Mouse (Mus musculus): Measurements from ENCODE around the gene Efcab2. TPM values are rescaled to one million over a fixed set of nuclear protein-coding genes. Genes with fewer than 3 reads are reported as not detected.
"Not testable (repeated sequence)": the region's sequence is repeated elsewhere in the genome, so short reads cannot be mapped to it uniquely, and the experiment has no call there.

Gene Efcab2
- polyA plus RNA-seq, 1 experiment from 2014 or later, result 4.9 TPM

- H3K4me2 ChIP-seq (replicated peaks), result peak overlapping the region; percentile 53
- H3K9me3 ChIP-seq (replicated peaks), result no peaks in the 10 kb centered on the region
- H3K9ac ChIP-seq, result peak overlapping the region; percentile 84
- under 1% methylated on average over 23 of the region's 23 CpGs for WGBS
- peak; percentile 82 for ATAC-seq (ENCODE audit: insufficient number of reproducible peaks, low FRiP score, low TSS enrichment, low read depth)
- no peaks in the 10 kb centered on the region for H3K36me3 ChIP-seq
- H3K4me3 ChIP-seq (replicated peaks), result peak overlapping the region; percentile 70
- peaks cover 4% of the 10 kb centered on the region for H3K4me1 ChIP-seq
- no peaks in the 10 kb centered on the region for H3K27me3 ChIP-seq
- H3K27ac ChIP-seq (replicated peaks), result peak overlapping the region; percentile 100
Observed at GRCm38 (mm10) chr1:178405445-178405911, 407 bp upstream of the Efcab2 start.

- H3K4me2 ChIP-seq (replicated peaks), result peak overlapping the region; percentile 53
- peak overlapping the region; percentile 70 for H3K4me3 ChIP-seq (replicated peaks)
- H3K27me3 ChIP-seq, result no peaks in the 10 kb centered on the region
- peak overlapping the region; percentile 84 for H3K9ac ChIP-seq
- no peaks in the 10 kb centered on the region for H3K36me3 ChIP-seq
- peak overlapping the region; percentile 100 for H3K27ac ChIP-seq (replicated peaks)
- no peaks in the 10 kb centered on the region for H3K4me1 ChIP-seq
- no peak for ATAC-seq (ENCODE audit: insufficient number of reproducible peaks, low FRiP score, low TSS enrichment, low read depth)
- 63% methylated on average over 12 of the region's 12 CpGs for WGBS
- no peaks in the 10 kb centered on the region for H3K9me3 ChIP-seq (replicated peaks)
Observed at GRCm38 (mm10) chr1:178406765-178407645, 1.1 kb downstream of the Efcab2 start.

GRCm38 (mm10) chr1:178407651-178408050 lies 1.8 kb downstream of the Efcab2 start:
- WGBS, result 62% methylated on average over 2 of the region's 2 CpGs
- H3K4me2 ChIP-seq (replicated peaks), result no peak overlapping the region
- no peaks in the 10 kb centered on the region for H3K36me3 ChIP-seq
- H3K27me3 ChIP-seq, result no peaks in the 10 kb centered on the region
- H3K4me1 ChIP-seq, result no peaks in the 10 kb centered on the region
- H3K9ac ChIP-seq, result no peak overlapping the region
- H3K4me3 ChIP-seq (replicated peaks), result no peak overlapping the region
- ATAC-seq (ENCODE audit: insufficient number of reproducible peaks, low FRiP score, low TSS enrichment, low read depth), result no peak
- H3K27ac ChIP-seq (replicated peaks), result no peak overlapping the region
- H3K9me3 ChIP-seq (replicated peaks), result no peaks in the 10 kb centered on the region

GRCm38 (mm10) chr1:178408901-178409361 lies 3.0 kb downstream of the Efcab2 start:
- ATAC-seq (ENCODE audit: insufficient number of reproducible peaks, low FRiP score, low TSS enrichment, low read depth), result no peak
- Histone ChIP-seq H3K4me2 (replicated peaks) (no peak overlapping the region), H3K9ac (no peak overlapping the region), H3K9me3 (replicated peaks) (no peaks in the 10 kb centered on the region), H3K4me1 (no peaks in the 10 kb centered on the region), H3K27me3 (no peaks in the 10 kb centered on the region), H3K4me3 (replicated peaks) (no peak overlapping the region), H3K36me3 (no peaks in the 10 kb centered on the region), H3K27ac (replicated peaks) (peak overlapping the region; percentile 7; the same call in 1 of the 2 replicates)
- WGBS, result 53% methylated on average over 4 of the region's 4 CpGs

GRCm38 (mm10) chr1:178413367-178413766 lies 7.5 kb downstream of the Efcab2 start:
- not testable (repeated sequence) for H3K27ac ChIP-seq (replicated peaks); H3K9ac ChIP-seq; H3K4me3 ChIP-seq (replicated peaks); ATAC-seq (ENCODE audit: insufficient number of reproducible peaks, low FRiP score, low TSS enrichment, low read depth); H3K27me3 ChIP-seq; H3K36me3 ChIP-seq; H3K4me2 ChIP-seq (replicated peaks); H3K9me3 ChIP-seq (replicated peaks); H3K4me1 ChIP-seq
- WGBS, result 92% methylated on average over 2 of the region's 2 CpGs

- H3K27ac ChIP-seq (replicated peaks), result no peak overlapping the region
- no peaks in the 10 kb centered on the region for H3K27me3 ChIP-seq
- H3K36me3 ChIP-seq, result no peaks in the 10 kb centered on the region
- H3K4me2 ChIP-seq (replicated peaks), result no peak overlapping the region
- H3K9ac ChIP-seq, result no peak overlapping the region
- no peak for ATAC-seq (ENCODE audit: insufficient number of reproducible peaks, low FRiP score, low TSS enrichment, low read depth)
- H3K9me3 ChIP-seq (replicated peaks), result no peaks in the 10 kb centered on the region
- H3K4me3 ChIP-seq (replicated peaks), result no peak overlapping the region
- no peaks in the 10 kb centered on the region for H3K4me1 ChIP-seq
- WGBS, result 89% methylated on average over 2 of the region's 2 CpGs
Observed at GRCm38 (mm10) chr1:178419608-178420007, 13.7 kb downstream of the Efcab2 start.

- WGBS, result 87% methylated on average over 1 of the region's 1 CpGs
- Histone ChIP-seq H3K4me1 (no peaks in the 10 kb centered on the region), H3K4me3 (replicated peaks) (no peak overlapping the region), H3K9ac (no peak overlapping the region), H3K36me3 (no peaks in the 10 kb centered on the region), H3K27ac (replicated peaks) (no peak overlapping the region), H3K4me2 (replicated peaks) (no peak overlapping the region), H3K9me3 (replicated peaks) (no peaks in the 10 kb centered on the region), H3K27me3 (no peaks in the 10 kb centered on the region)
- ATAC-seq (ENCODE audit: insufficient number of reproducible peaks, low FRiP score, low TSS enrichment, low read depth), result no peak
Observed at GRCm38 (mm10) chr1:178423662-178424061, 17.8 kb downstream of the Efcab2 start.

- H3K9me3 ChIP-seq (replicated peaks), result no peaks in the 10 kb centered on the region
- 79% methylated on average over 4 of the region's 4 CpGs for WGBS
- no peak overlapping the region for H3K4me2 ChIP-seq (replicated peaks)
- H3K9ac ChIP-seq, result no peak overlapping the region
- H3K27me3 ChIP-seq, result no peaks in the 10 kb centered on the region
- H3K4me1 ChIP-seq, result no peaks in the 10 kb centered on the region
- no peak overlapping the region for H3K27ac ChIP-seq (replicated peaks)
- no peak overlapping the region for H3K4me3 ChIP-seq (replicated peaks)
- ATAC-seq (ENCODE audit: insufficient number of reproducible peaks, low FRiP score, low TSS enrichment, low read depth), result no peak
- H3K36me3 ChIP-seq, result no peaks in the 10 kb centered on the region
Observed at GRCm38 (mm10) chr1:178431619-178432444, 25.9 kb downstream of the Efcab2 start.

- 90% methylated on average over 1 of the region's 1 CpGs for WGBS
- no peak overlapping the region for H3K9ac ChIP-seq
- no peak for ATAC-seq (ENCODE audit: insufficient number of reproducible peaks, low FRiP score, low TSS enrichment, low read depth)
- no peaks in the 10 kb centered on the region for H3K9me3 ChIP-seq (replicated peaks)
- H3K27ac ChIP-seq (replicated peaks), result no peak overlapping the region
- no peaks in the 10 kb centered on the region for H3K27me3 ChIP-seq
- H3K4me1 ChIP-seq, result no peaks in the 10 kb centered on the region
- no peak overlapping the region for H3K4me3 ChIP-seq (replicated peaks)
- H3K4me2 ChIP-seq (replicated peaks), result no peak overlapping the region
- H3K36me3 ChIP-seq, result no peaks in the 10 kb centered on the region
Observed at GRCm38 (mm10) chr1:178433619-178434018, 27.7 kb downstream of the Efcab2 start.

- Histone ChIP-seq H3K36me3 (no peaks in the 10 kb centered on the region), H3K27ac (replicated peaks) (no peak overlapping the region), H3K4me1 (no peaks in the 10 kb centered on the region), H3K9ac (no peak overlapping the region), H3K9me3 (replicated peaks) (no peaks in the 10 kb centered on the region), H3K4me2 (replicated peaks) (no peak overlapping the region), H3K27me3 (no peaks in the 10 kb centered on the region), H3K4me3 (replicated peaks) (no peak overlapping the region)
- no peak for ATAC-seq (ENCODE audit: insufficient number of reproducible peaks, low FRiP score, low TSS enrichment, low read depth)
- WGBS, result 36% methylated on average over 3 of the region's 3 CpGs
Observed at GRCm38 (mm10) chr1:178444407-178444806, 38.5 kb downstream of the Efcab2 start.

GRCm38 (mm10) chr1:178447036-178447435 lies 41.2 kb downstream of the Efcab2 start:
- no peak for ATAC-seq (ENCODE audit: insufficient number of reproducible peaks, low FRiP score, low TSS enrichment, low read depth)
- Histone ChIP-seq H3K36me3 (no peaks in the 10 kb centered on the region), H3K4me2 (replicated peaks) (no peak overlapping the region), H3K9me3 (replicated peaks) (no peaks in the 10 kb centered on the region), H3K4me1 (no peaks in the 10 kb centered on the region), H3K4me3 (replicated peaks) (no peak overlapping the region), H3K27ac (replicated peaks) (no peak overlapping the region), H3K9ac (no peak overlapping the region), H3K27me3 (no peaks in the 10 kb centered on the region)
- 93% methylated on average over 1 of the region's 1 CpGs for WGBS
